Mouse (Mus musculus) heart, embryonic 15.5 days (tissue): ENCODE results near the gene Ulk4. TPM values are rescaled to one million over a fixed set of nuclear protein-coding genes. Genes with fewer than 3 reads are reported as not detected.

Experiments
- ATAC-seq: fragments of 200-750 bp; cut with Nextera tagmentation; replicated peaks from 2 replicates; pipeline ENCODE4 v1.8.0; 2017; ENCODE audit warnings: low read depth, moderate TSS enrichment; ENCODE audit not compliant: insufficient number of reproducible peaks, insufficient read depth, low FRiP score
- H3K27ac ChIP-seq: fragments of 300-500 bp; sonication (generic); 2 replicates; pipeline ENCODE4 v1.5.1; 2015; ENCODE audit warnings: mild to moderate bottlenecking, inconsistent platforms
- H3K27me3 ChIP-seq: fragments of 300-500 bp; sonication (generic); 2 replicates; pipeline ENCODE4 v1.6.1; 2015; ENCODE audit warnings: inconsistent platforms
- H3K36me3 ChIP-seq: fragments of 300-500 bp; sonication (generic); 2 replicates; pipeline ENCODE4 v1.6.1; 2015; ENCODE audit warnings: mild to moderate bottlenecking, inconsistent platforms
- H3K4me1 ChIP-seq: fragments of 300-500 bp; sonication (generic); replicated peaks from 2 replicates; pipeline ENCODE4 v1.6.1; 2015; ENCODE audit warnings: inconsistent platforms
- H3K4me2 ChIP-seq: fragments of 300-500 bp; sonication (generic); 2 replicates; pipeline ENCODE4 v1.6.1; 2015; ENCODE audit warnings: inconsistent platforms, mild to moderate bottlenecking, moderate library complexity
- H3K4me3 ChIP-seq: fragments of 300-500 bp; sonication (generic); 2 replicates; pipeline ENCODE4 v1.5.1; 2015; ENCODE audit warnings: mild to moderate bottlenecking, inconsistent platforms
- H3K9ac ChIP-seq: fragments of 300-500 bp; sonication (generic); 2 replicates; pipeline ENCODE4 v1.6.1; 2015; ENCODE audit warnings: mild to moderate bottlenecking, inconsistent platforms
- H3K9me3 ChIP-seq: fragments of 300-500 bp; sonication (generic); replicated peaks from 2 replicates; pipeline ENCODE4 v1.6.1; 2016; ENCODE audit warnings: inconsistent platforms
- WGBS: fragments of 180-500 bp; shearing (Covaris S2); methylation state at CpG from one replicate; pipeline ENCODE4 v1.1.7; 2015; ENCODE audit warnings: mixed read lengths; 5-methylcytosine and 5-hydroxymethylcytosine counted together
- polyA plus RNA-seq: library from polyadenylated mRNA; unstranded; fragments of >200 nt; fragmentation: Nextera tagmentation; extraction: Ambion mirVana; gene quantifications from 2 replicates; pipeline ENCODE4 v1.2.1, GENCODE M21; 2015

Gene Ulk4
- polyA plus RNA-seq, 1 experiment from 2014 or later = 89.3 TPM

DNA sequence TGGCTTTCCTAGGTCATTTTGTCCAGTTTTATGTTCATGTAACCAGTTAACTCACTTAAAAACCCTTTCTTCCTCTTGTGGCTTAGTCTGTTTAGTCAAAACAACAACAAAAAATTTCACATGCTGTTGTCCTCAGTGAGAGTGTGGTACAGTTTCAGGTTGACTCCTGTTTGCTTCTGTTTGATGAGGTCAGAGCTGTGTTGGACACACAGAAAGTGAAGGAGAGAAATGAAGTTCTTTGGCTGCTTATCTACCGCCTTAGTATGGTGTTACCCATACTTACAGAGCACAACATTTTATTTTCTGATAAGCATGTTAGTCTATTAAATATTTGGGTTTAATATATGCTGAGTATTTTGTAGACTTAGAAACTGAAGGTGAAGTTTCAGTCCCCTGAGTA, 333.2 kb downstream of the Ulk4 start:
- H3K36me3 ChIP-seq = no peaks in the 10 kb centered on the region
- no peak for ATAC-seq
- no peak overlapping the region for H3K4me3 ChIP-seq
- no peak overlapping the region for H3K4me2 ChIP-seq
- WGBS = 42% methylated on average over 1 of the region's 1 CpGs
- H3K27me3 ChIP-seq = no peaks in the 10 kb centered on the region
- no peak overlapping the region for H3K27ac ChIP-seq
- no peak overlapping the region for H3K9ac ChIP-seq
- H3K4me1 ChIP-seq = peaks cover 57% of the 10 kb centered on the region
- H3K9me3 ChIP-seq = no peaks in the 10 kb centered on the region

DNA sequence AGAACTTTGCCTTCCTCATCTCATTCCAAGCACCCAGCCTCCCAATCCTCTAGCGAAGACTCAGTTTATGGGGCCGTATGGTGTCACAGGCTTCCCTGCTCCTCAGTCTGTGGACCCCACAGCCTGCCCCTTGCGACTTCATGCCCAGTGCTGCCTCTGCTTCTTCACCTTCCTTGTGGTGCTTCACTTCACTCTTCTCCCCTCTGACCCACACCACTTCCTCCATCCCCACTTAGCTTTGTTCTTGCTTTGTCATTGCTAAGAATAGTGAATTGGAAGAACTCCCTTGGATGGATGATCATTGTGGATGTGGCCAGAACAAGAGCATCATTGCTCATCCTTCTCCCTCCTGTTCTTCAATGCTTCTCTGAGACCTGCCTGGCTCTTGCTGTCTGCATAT, 336.1 kb downstream of the Ulk4 start:
- no peak for ATAC-seq
- no peak overlapping the region for H3K4me2 ChIP-seq
- H3K27ac ChIP-seq = no peak overlapping the region
- no peaks in the 10 kb centered on the region for H3K27me3 ChIP-seq
- no peak overlapping the region for H3K4me3 ChIP-seq
- WGBS = 89% methylated on average over 3 of the region's 3 CpGs
- peaks cover 75% of the 10 kb centered on the region for H3K4me1 ChIP-seq
- no peaks in the 10 kb centered on the region for H3K36me3 ChIP-seq
- H3K9ac ChIP-seq = no peak overlapping the region
- no peaks in the 10 kb centered on the region for H3K9me3 ChIP-seq

DNA sequence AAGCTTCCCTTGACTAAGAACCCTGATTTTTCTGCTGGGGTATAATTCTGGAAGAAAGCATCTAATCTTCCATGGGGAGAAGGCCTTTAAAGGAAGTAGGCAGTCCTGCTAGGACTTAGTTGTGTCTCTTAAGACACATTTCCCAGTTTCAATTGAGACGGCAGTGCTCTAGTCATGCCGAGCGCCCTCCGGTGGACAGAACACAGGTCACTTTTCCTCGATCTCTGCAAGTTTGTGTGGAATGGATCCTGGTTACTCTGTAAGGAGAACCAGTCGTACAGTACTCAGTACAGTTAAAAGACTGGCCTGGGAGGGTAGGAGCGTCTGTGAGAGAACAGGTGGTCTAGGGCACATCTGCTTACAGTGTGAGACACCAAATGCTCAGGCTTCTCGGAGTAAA, 340.6 kb downstream of the Ulk4 start:
- no peak for ATAC-seq
- Histone ChIP-seq H3K4me1 (peaks cover 68% of the 10 kb centered on the region), H3K4me3 (peak overlapping the region; percentile 95), H3K9me3 (no peaks in the 10 kb centered on the region), H3K36me3 (no peaks in the 10 kb centered on the region), H3K9ac (peak overlapping the region; percentile 95; the same call in 1 of the 2 replicates), H3K4me2 (peak overlapping the region; percentile 68), H3K27me3 (no peaks in the 10 kb centered on the region), H3K27ac (no peak overlapping the region)
- WGBS = 16% methylated on average over 8 of the region's 8 CpGs

DNA sequence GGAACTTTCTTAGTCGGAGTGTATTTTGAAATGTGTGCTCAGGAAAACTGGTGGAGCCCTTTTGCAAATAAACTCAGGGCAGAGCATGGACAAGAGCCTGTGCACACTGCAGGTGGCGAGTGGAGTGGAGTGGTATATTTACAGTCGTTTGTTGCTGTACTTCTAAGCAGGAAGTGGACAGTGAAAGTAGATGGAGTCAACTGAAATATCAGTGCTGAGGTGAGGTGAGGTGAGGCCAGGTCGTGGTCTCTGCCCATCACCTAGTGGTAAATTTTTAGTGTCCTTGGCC, 341.4 kb downstream of the Ulk4 start:
- Histone ChIP-seq H3K36me3 (no peaks in the 10 kb centered on the region), H3K9ac (peak overlapping the region; percentile 95), H3K4me2 (peak overlapping the region; percentile 68), H3K27me3 (no peaks in the 10 kb centered on the region), H3K4me3 (peak overlapping the region; percentile 95), H3K4me1 (peaks cover 61% of the 10 kb centered on the region), H3K27ac (peak overlapping the region; percentile 95), H3K9me3 (no peaks in the 10 kb centered on the region)
- WGBS = 15% methylated on average over 4 of the region's 4 CpGs
- ATAC-seq = no peak

DNA sequence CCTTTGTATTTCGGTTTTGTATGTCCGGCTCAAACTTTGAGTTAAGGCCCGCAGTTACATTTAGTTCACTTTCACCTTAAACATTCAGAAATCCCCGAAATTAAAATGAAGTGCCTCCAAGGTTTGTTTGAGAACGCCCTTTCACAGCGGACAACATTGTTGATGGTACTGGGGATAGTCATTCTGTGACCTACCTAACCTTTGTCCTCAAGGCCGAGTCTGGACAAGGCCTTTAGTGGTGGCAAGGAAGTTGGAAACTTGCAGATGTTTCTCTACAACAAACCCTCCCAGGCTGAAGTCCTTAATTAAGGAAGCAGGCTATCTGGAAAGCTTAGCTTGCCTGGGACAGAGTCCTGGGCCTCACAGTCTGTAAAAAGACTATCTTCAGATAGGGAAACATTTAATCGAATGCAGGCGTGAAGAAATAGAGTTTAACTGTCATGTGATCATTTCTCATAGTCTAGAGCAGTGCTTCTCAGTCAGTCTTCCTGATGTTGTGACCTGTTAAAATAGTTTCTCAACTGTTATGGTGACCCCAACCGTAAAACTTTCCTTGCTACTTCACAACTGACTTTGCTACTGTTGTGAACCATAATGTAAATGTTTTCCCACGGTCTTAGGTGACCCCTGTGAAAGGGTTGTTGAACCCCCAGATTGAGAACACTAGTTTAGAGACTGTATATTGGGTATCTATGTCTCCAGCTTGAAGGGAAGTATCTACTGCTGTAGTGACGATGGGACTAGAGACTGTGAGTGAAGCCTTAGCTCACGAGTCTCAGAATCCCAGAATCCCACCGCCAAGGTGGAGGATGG, 342.0 kb downstream of the Ulk4 start:
- peak overlapping the region; percentile 95 for H3K27ac ChIP-seq
- H3K4me1 ChIP-seq = peaks cover 55% of the 10 kb centered on the region
- peak overlapping the region; percentile 68 for H3K4me2 ChIP-seq
- WGBS = 6% methylated on average over 14 of the region's 14 CpGs
- H3K9me3 ChIP-seq = no peaks in the 10 kb centered on the region
- ATAC-seq = no peak
- H3K36me3 ChIP-seq = no peaks in the 10 kb centered on the region
- no peaks in the 10 kb centered on the region for H3K27me3 ChIP-seq
- peak overlapping the region; percentile 95 for H3K4me3 ChIP-seq
- H3K9ac ChIP-seq = peak overlapping the region; percentile 95

DNA sequence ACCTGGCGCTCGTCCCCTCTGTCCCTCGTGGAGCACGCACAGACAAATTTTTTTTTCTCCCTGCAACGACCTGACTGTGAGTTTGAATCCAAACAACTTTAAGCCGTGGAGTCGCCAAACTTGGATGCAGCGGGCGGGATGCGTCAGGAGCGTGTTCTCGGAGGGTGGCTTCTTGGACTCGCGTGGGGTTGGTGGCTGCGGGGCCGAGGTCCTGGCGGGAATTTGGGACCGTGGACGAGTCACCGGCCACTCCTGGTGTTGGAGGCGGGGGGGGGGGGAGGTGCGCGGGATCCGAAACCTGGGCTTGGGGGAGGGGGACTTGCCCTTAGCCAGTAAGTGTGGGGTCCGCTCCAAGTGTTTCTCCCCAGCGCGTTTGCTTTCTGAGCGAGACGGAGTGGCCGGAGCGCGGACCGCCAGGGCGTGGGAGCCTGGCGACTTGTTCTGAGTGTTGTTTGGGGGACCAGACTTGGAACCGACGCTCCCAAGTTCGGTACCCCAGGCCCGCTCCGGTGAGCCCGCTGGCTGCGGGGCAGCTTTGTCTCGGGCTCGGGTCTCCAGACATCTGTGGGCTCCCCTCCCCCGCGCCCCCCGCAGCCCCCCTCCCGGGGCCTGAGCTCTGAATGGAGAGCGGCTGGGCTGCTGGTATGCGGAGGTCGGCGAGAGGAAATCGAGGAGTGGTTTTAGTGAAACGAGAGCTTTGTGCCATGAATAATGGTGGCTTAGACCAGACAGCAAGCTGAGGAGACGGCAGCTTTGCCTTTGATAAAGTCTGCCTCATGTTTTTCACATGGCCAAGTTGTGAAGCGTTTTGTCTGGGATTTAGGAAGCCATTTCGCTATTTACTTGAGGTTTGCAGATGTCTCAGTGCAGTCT, 342.9 kb downstream of the Ulk4 start:
- peak overlapping the region; percentile 68 for H3K4me2 ChIP-seq
- H3K4me3 ChIP-seq = peak overlapping the region; percentile 95
- peak overlapping the region; percentile 95 for H3K9ac ChIP-seq
- H3K4me1 ChIP-seq = peaks cover 46% of the 10 kb centered on the region
- peak; percentile 17; the same call in 1 of the 2 replicates for ATAC-seq
- H3K27ac ChIP-seq = peak overlapping the region; percentile 95
- no peaks in the 10 kb centered on the region for H3K36me3 ChIP-seq
- under 1% methylated on average over 56 of the region's 57 CpGs for WGBS
- no peaks in the 10 kb centered on the region for H3K27me3 ChIP-seq
- no peaks in the 10 kb centered on the region for H3K9me3 ChIP-seq

DNA sequence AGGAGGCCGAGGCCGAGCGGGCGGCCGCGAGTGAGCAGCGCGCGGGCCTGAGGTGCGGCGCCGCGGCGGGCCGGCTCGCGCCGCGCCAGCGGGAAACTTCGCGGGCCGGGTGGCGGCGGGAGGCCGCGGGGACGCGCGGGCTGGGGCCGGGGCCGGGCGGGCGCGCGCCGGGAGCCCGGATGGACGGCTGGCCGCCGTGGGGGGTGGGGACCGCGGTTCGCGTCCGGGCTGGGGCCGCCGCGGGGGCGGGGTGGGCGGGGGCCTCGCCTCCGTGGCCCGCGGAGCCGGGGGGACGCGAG, 343.5 kb downstream of the Ulk4 start:
- under 1% methylated on average over 42 of the region's 58 CpGs for WGBS
- Histone ChIP-seq H3K4me3 (peak overlapping the region; percentile 95), H3K9ac (peak overlapping the region; percentile 95), H3K9me3 (no peaks in the 10 kb centered on the region), H3K4me1 (peaks cover 42% of the 10 kb centered on the region), H3K27me3 (no peaks in the 10 kb centered on the region), H3K36me3 (no peaks in the 10 kb centered on the region), H3K4me2 (peak overlapping the region; percentile 68), H3K27ac (peak overlapping the region; percentile 95)
- ATAC-seq = peak; percentile 64

DNA sequence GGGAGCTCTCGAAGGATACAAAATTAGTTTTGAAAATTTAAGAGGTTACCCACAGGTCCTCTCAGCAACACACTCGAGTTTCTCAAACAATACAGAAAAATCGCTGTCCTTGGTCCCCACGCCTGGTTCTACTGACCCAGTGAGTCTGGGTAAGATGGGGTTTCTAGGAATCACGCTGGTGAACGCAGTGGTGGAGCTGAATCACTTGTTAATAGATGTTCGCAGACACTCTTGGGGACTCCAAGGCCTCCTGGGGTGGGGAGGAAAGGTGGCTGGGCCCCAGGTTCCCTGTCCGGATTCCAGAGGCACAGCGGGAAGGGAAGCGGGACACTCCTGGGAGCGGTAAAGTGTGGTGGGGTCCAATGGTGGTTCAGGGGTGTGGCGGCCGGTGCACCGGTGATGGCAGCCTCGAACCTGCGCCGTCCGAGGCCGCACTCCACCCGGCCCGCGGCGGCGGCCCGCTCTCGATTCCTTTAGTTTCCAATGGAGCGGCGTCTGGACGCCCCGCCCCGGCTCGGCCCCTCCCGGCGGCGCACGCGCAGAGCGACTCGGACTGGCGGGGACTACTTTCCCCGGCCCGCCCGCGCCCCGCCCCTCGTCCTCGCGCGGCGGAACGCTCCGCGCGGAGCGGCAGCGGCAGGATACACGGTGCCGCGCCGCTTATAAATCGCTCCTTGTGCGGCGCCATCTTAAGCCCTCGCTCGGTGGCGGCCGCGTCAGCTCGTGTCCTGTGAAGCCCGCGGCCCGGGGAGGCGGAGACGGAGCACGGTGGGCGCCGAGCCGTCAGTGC, 344.0 kb downstream of the Ulk4 start:
- WGBS = 5% methylated on average over 73 of the region's 78 CpGs
- Histone ChIP-seq H3K9me3 (no peaks in the 10 kb centered on the region), H3K4me1 (peaks cover 36% of the 10 kb centered on the region), H3K9ac (peak overlapping the region; percentile 95), H3K36me3 (no peaks in the 10 kb centered on the region), H3K27ac (peak overlapping the region; percentile 95), H3K4me3 (peak overlapping the region; percentile 95), H3K27me3 (no peaks in the 10 kb centered on the region), H3K4me2 (peak overlapping the region; percentile 68)
- peak; percentile 86 for ATAC-seq

DNA sequence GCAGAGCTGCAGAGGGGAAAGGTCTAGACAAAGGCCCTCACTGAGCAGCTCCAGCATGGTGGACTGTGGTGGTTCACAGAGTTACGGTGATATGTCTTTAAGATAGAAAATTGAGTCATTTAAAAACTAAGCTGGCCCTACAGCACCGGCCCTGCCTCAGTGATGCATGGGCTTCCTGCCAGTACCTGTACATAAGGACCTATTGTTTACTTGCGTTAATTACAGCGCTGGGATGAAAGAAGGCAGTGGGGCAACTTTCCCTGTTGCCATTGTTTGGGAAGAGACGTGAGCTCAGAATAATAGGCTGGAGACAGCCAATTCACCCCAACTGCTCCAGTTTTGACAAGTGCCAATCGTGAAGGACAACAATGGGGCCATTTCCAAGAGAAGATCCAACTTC, 344.6 kb downstream of the Ulk4 start:
- H3K4me1 ChIP-seq = peaks cover 30% of the 10 kb centered on the region
- no peaks in the 10 kb centered on the region for H3K9me3 ChIP-seq
- H3K4me3 ChIP-seq = no peak overlapping the region
- no peaks in the 10 kb centered on the region for H3K36me3 ChIP-seq
- no peaks in the 10 kb centered on the region for H3K27me3 ChIP-seq
- ATAC-seq = no peak
- 60% methylated on average over 6 of the region's 6 CpGs for WGBS
- H3K4me2 ChIP-seq = no peak overlapping the region
- peak overlapping the region; percentile 63 for H3K27ac ChIP-seq
- no peak overlapping the region for H3K9ac ChIP-seq

DNA sequence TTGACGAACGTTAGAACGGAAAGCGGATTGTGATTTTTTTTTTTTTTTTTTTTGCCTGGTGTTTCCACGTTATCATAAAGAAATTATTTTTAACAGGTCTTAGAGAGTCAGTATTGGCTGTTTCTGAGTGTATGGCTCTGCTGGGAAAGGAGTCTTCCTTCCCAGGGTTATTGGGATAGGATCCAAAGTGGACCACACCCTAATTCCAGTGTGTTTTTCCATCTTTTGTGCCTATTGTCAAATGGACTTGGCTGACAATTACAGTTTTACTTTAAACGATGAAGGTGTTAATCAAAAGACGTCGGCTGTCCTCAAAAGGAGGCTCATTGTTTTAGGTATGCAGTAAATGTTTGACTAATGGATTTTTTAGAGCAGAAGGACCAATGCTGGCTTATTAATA, 346.2 kb downstream of the Ulk4 start:
- H3K27ac ChIP-seq = no peak overlapping the region
- 45% methylated on average over 8 of the region's 8 CpGs for WGBS
- no peak for ATAC-seq
- H3K4me2 ChIP-seq = no peak overlapping the region
- no peak overlapping the region for H3K4me3 ChIP-seq
- peaks cover 15% of the 10 kb centered on the region for H3K4me1 ChIP-seq
- no peaks in the 10 kb centered on the region for H3K27me3 ChIP-seq
- no peaks in the 10 kb centered on the region for H3K36me3 ChIP-seq
- no peaks in the 10 kb centered on the region for H3K9me3 ChIP-seq
- H3K9ac ChIP-seq = no peak overlapping the region

DNA sequence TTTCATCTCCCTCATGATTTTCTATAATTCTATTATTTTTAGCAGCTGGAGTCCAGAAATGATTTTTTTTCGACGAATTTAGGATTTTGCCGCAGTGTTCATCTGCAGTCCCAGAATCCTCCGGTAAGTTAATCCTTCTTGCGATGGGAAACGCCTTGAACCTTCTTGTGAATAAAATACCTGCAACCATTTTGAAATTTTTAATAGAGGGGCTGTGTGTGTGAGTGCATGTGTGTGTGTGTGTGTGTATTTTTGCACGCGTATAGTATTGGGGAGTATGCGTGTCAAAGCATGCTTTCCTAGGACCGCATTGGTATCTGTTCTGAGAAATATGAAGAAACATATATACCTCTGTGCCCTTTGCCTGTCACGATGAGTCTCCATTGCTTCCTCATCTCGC, 347.0 kb downstream of the Ulk4 start:
- no peak overlapping the region for H3K4me2 ChIP-seq
- 0 out of 2 replicates have a peak overlapping the region, but pooled peaks have one; percentile 29 for H3K27ac ChIP-seq
- H3K9ac ChIP-seq = no peak overlapping the region
- H3K27me3 ChIP-seq = no peaks in the 10 kb centered on the region
- no peaks in the 10 kb centered on the region for H3K9me3 ChIP-seq
- no peaks in the 10 kb centered on the region for H3K36me3 ChIP-seq
- no peak for ATAC-seq
- H3K4me1 ChIP-seq = peaks cover 8% of the 10 kb centered on the region
- H3K4me3 ChIP-seq = no peak overlapping the region
- 94% methylated on average over 12 of the region's 12 CpGs for WGBS
